Mouse (Mus musculus) cerebellum, postnatal 10 days (tissue): Measurements from ENCODE around the gene Klc1.

Source experiments
- DNase-seq, 2 experiments: peaks; one replicate each; pipeline ENCODE4 v3.0.0; 2021; ENCODE audit warnings: mixed read lengths in 2 of 2

Klc1 gene

GRCm38 (mm10) chr12:111774156-111774555, 15.5 kb downstream of the Klc1 start:
- DNase-seq = no peak

GRCm38 (mm10) chr12:111774845-111775244, 16.2 kb downstream of the Klc1 start:
- no peak for DNase-seq

DNA sequence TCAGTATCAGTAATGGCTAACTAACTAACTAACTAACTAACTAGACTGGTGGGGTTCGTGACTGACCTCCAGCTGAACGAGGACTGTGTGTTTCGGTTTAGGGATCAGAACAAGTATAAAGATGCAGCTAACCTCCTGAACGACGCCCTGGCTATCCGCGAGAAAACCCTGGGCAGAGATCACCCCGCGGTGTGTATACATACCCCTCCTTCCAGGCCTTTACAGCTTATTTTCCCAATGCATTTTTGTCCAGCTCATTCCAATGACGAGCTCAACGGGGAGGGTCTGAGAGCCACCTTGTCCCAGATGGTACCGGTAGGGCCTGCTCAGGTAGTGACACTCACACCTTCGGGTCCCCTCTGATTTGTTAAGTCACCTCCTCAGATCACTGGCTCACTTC, 19.3 kb downstream of the Klc1 start:
- DNase-seq = no peak

GRCm38 (mm10) chr12:111779544-111779943, 20.9 kb downstream of the Klc1 start:
- DNase-seq = no peak

DNA sequence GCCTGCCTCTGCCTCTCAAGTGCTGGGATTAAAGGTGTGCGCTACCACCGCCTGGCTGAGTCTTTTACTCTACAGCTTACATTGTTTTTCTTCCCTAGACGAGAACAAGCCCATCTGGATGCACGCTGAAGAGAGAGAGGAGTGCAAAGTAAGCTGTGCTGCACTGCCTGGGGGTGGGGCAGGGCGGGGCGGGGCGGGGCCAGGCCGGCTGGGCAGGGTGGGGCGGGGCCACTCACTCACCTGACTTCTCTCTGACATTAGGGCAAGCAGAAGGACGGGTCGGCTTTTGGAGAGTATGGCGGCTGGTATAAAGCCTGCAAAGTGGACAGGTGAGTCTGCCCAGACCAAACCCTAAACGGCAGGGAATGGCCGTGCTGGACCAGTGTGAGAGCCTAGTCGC, 26.5 kb downstream of the Klc1 start:
- no peak for DNase-seq

GRCm38 (mm10) chr12:111787015-111787414, 28.4 kb downstream of the Klc1 start:
- no peak for DNase-seq

DNA sequence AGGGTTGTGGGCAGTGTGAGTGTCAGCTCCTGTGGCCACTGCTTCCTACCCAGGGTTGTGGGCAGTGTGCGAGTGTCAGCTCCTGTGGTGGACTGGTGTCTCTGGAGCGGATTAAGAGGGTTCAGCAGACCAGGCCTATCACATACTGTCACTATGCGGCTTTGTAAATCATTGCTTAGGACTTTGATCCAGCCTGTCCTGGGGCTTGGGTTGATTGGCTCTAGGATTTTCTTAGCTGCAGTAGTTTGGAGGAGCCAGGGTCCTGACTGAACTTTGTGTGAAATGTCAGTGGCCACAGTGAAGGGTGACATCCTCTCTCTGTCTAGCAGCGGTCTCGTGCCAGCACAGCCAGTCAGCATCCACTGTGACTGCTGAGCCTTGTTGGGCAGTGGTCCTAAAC, 31.4 kb downstream of the Klc1 start:
- no peak for DNase-seq

- DNase-seq = no peak
Measured at GRCm38 (mm10) chr12:111790631-111791030, 32.0 kb downstream of the Klc1 start.

GRCm38 (mm10) chr12:111791474-111792104, 32.9 kb downstream of the Klc1 start:
- no peak for DNase-seq

DNA sequence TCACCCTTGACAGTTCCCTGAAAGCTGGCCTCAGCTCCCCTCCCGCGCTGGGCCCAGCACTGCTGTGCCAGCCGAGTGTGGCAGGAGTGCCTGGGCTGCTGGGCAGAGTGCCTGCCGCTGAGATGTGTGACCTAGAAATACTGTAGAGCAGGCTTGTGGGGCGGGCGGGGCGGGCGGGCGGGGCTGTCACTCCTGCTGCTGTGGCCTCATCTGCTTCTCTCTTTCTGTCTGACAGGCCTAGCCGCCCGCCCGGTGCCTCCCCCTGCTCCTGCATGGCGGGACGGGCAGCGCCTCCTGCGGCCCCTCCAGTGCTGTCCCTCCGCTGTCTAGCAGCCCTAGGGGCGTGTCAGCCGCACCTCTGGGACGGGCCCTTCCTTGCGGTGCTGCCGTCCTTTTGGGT, 35.5 kb downstream of the Klc1 start:
- peak; percentile 64 to 75 for DNase-seq

GRCm38 (mm10) chr12:111794526-111795179, 36.0 kb downstream of the Klc1 start:
- peak in 1 of 2 experiments; percentile 29 for DNase-seq

DNA sequence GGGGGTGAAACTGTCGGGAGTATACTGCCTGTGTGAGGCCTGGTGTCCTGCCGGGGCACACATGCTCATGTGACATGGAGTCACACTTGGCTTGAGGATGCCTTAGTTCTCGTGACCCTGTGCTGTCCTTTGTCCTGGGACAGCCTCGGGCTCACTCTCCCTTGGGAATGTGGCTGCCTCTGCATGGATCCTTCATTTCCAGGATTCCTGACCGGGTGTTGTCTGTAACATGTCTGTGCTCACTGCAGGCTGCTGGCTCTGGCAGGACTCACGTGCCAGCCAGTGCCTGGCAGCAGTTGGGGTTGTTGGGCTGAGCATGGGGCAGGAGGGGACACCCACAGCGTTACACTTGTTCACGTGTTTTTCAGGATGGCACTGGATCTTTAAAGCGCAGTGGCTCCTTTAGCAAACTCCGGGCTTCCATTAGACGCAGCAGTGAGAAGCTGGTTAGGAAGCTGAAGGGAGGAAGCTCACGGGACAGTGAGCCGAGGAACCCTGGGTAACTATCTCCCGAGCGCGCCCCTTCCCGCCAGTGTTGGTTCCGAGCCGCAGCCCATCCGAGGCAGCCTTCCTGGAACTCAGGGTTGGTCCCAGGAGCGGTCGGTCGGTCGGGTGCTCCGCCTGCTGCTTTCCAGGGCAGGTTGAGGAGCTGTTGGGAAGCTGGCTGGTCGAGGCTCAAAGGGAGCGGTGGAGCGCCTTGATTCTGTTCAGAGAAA, 36.7 kb downstream of the Klc1 start:
- DNase-seq = peak; percentile 82 to 87

DNA sequence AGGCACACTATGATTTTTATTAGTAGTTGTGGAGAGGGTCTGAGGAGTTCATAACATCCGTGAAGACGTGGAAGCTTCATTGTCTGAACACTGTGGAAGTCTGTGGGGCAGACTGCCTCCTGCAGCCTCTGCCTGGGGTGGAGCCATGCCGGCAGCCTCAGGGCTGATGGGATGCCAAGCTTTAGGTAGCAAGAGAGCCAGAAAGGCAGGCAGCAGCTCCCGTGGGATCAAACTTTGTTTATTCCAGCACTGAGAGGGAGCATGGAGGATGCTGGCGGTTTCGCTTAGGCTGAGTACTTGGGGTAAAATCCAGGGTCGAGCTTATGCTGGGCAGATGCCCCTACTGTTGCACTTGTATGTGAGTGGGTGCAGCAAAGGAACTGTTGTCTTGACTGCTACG, 38.6 kb downstream of the Klc1 start:
- DNase-seq = no peak

- no peak for DNase-seq
Measured at GRCm38 (mm10) chr12:111798493-111798892, 39.8 kb downstream of the Klc1 start.

- no peak for DNase-seq
Measured at GRCm38 (mm10) chr12:111800459-111801183, 42.0 kb downstream of the Klc1 start.

DNA sequence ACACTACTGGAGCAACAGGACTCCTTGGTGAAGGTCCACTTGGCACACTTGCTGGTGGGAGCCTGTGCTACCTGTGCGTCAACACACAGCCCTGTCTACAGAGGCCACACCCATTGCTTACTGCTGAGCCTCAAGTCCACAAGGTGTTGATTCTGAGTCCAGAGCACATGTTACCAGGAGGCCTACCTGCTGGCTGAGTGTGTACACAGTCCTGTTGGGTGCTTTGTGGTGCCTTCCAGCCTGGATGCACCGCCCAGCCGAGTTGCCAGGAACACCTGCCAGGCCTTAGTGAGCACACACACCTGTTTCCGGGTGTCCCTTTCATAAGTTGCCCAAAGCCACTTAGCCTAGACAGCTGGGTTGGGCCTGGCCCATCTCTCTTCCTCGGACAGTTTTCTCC, 44.9 kb downstream of the Klc1 start:
- no peak for DNase-seq

- no peak for DNase-seq
Measured at GRCm38 (mm10) chr12:111808775-111809174, 50.1 kb downstream of the Klc1 start.

GRCm38 (mm10) chr12:111809762-111810161, 51.1 kb downstream of the Klc1 start:
- peak; percentile 89 to 93 for DNase-seq

DNA sequence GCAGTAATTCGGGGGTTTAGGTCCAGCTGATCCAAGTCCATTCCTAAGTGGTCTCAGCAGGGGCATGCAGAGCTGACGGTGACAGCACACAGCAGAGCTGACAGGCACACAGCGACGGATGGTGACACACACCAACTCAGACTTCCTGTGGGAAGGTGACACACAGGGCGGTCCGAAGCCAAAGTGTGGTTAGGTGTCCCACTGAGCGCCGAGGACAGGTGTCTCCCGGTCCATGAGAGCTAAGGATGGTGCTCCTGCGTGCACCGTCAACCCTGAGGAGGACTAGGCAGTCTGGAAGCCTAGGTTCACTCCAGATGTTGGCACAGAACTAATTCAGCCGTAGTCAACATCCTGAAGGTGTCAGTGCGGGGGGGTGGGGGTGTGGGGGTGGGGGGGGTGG, 53.4 kb downstream of the Klc1 start:
- no peak for DNase-seq

DNA sequence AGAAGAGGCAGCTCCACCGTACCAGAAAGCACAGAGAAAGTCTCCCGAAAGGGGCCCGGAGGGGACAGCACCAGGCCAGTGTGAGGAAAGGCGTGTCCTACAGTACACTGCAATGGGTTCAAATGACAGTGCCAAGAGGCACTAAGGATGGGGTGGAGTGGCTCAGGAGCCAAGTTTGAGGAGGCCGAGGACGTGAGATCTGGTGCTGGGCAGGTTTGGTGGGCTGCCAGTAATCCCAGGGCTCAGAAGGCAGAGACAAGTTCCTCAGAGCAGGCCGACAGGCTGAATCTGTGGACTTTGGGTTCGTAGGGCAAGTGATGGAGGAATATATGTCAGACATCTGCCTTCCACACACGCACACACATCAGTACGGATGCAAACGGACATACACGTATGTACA, 54.0 kb downstream of the Klc1 start:
- DNase-seq = no peak

- peak in 1 of 2 experiments; percentile 47 for DNase-seq
Measured at GRCm38 (mm10) chr12:111813111-111813765, 54.6 kb downstream of the Klc1 start.

- DNase-seq = peak; percentile 97 to 99
Measured at GRCm38 (mm10) chr12:111813766-111814617, 55.3 kb downstream of the Klc1 start, which contains the start of the genes Xrcc3 and Zfyve21. Gene Xrcc3 (minus strand): TSS chr12:111813873. Gene Zfyve21 (plus strand): TSS chr12:111814170.
